Mouse (Mus musculus) forebrain, embryonic 10.5 days (tissue): ENCODE data around the gene Arhgap24. TPM values are rescaled to one million over a fixed set of nuclear protein-coding genes. Genes with fewer than 3 reads are reported as not detected.

ENCODE experiments used
- DNase-seq: peaks from one replicate; pipeline ENCODE4 v3.0.0-alpha.2; 2017; ENCODE audit warnings: low spot score; ENCODE audit errors: extremely low spot score
- H3K27ac ChIP-seq: fragments of 300-500 bp; sonication (generic); 2 replicates; pipeline ENCODE4 v1.5.1; 2016; ENCODE audit warnings: mild to moderate bottlenecking
- H3K27me3 ChIP-seq: fragments of 300-500 bp; sonication (generic); 2 replicates; pipeline ENCODE4 v1.6.1; 2016; ENCODE audit warnings: mild to moderate bottlenecking; ENCODE audit not compliant: poor library complexity, severe bottlenecking
- H3K36me3 ChIP-seq: fragments of 300-500 bp; sonication (generic); replicated peaks from 2 replicates; pipeline ENCODE4 v1.6.1; 2016; ENCODE audit warnings: mild to moderate bottlenecking, moderate library complexity
- H3K4me1 ChIP-seq: fragments of 300-500 bp; sonication (generic); 2 replicates; pipeline ENCODE4 v1.6.1; 2016
- H3K4me3 ChIP-seq: fragments of 300-500 bp; sonication (generic); 2 replicates; pipeline ENCODE4 v1.5.1; 2016; ENCODE audit warnings: mild to moderate bottlenecking, moderate library complexity
- H3K9me3 ChIP-seq: fragments of 300-500 bp; sonication (generic); 2 replicates; pipeline ENCODE4 v1.6.1; 2016; ENCODE audit warnings: mild to moderate bottlenecking, moderate library complexity
- WGBS: fragments of 180-500 bp; shearing (Covaris S2); methylation state at CpG from one replicate; pipeline ENCODE4 v1.1.7; 2016; 5-methylcytosine and 5-hydroxymethylcytosine counted together
- polyA plus RNA-seq: library from polyadenylated mRNA; unstranded; fragments of >200 nt; fragmentation: Nextera tagmentation; extraction: Ambion mirVana; gene quantifications from 2 replicates; pipeline ENCODE4 v1.2.1, GENCODE M21; 2016

Arhgap24 gene
- polyA plus RNA-seq, 1 experiment from 2014 or later = 2.5 TPM

- Histone ChIP-seq H3K27me3 (no peaks in the 10 kb centered on the region), H3K27ac (no peak overlapping the region), H3K4me1 (no peaks in the 10 kb centered on the region), H3K36me3 (no peaks in the 10 kb centered on the region), H3K4me3 (no peak overlapping the region), H3K9me3 (no peaks in the 10 kb centered on the region)
- no peak for DNase-seq
- 95% methylated on average over 6 of the region's 6 CpGs for WGBS
Measured at GRCm38 (mm10) chr5:102615249-102615648, 134.1 kb downstream of the Arhgap24 start.

- no peaks in the 10 kb centered on the region for H3K9me3 ChIP-seq
- H3K4me1 ChIP-seq = no peaks in the 10 kb centered on the region
- no peak overlapping the region for H3K4me3 ChIP-seq
- WGBS = 83% methylated on average over 1 of the region's 1 CpGs
- no peaks in the 10 kb centered on the region for H3K27me3 ChIP-seq
- DNase-seq = no peak
- no peak overlapping the region for H3K27ac ChIP-seq
- no peaks in the 10 kb centered on the region for H3K36me3 ChIP-seq
Measured at GRCm38 (mm10) chr5:102621036-102621435, 139.8 kb downstream of the Arhgap24 start.

DNA sequence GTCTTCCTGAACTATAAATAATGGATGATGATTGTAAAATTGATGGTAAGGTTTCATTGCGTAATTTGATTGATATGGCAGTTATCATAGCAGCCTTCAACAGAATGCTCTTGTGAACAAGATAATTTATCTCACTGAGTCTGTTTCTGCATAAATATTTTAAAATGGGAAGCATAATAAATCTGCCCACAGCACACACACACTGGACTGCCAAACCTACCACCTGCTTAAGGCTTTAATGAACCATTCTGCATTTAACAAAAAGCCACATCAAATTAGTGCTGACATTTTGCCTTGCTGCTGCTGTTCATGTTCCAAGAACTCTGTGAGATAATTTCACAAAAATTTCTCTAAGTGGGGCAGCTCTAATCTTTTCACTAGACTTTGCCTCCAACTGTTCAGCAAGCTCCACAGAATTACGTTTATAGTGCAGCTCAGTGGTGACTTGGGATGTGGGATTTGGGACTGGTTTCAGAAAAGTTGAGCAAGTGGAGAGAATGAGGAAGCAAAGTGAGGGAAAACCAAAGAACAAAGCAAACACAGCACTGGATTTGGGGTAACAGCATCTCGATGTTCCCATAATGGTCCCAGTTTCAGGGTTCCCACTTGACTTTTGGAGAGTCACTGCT is 142.7 kb downstream of the Arhgap24 start:
- WGBS = 92% methylated on average over 3 of the region's 3 CpGs
- Histone ChIP-seq H3K27me3 (no peaks in the 10 kb centered on the region), H3K4me3 (no peak overlapping the region), H3K36me3 (no peaks in the 10 kb centered on the region), H3K4me1 (no peaks in the 10 kb centered on the region), H3K27ac (no peak overlapping the region), H3K9me3 (no peaks in the 10 kb centered on the region)
- no peak for DNase-seq

DNA sequence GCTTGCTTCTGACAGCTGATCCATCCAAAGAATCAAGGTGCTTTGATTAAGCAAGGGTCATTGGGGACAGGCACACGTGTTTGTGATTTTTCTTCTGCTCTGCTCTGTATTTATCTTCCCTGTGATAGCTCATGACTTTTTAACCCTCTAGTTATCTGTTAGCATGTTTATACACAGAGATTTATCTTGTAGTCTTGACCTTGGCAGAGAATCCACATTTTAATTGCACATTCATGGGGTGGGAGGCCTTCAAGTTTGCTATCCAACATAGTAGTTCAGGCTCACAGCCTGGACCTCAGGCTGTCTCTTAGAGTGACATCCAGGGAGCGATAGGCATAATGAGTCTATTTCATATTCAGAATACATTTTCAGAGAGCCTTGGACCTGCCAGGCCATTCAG is 145.5 kb downstream of the Arhgap24 start:
- no peaks in the 10 kb centered on the region for H3K36me3 ChIP-seq
- no peak overlapping the region for H3K27ac ChIP-seq
- H3K27me3 ChIP-seq = no peaks in the 10 kb centered on the region
- DNase-seq = no peak
- no peaks in the 10 kb centered on the region for H3K4me1 ChIP-seq
- no peaks in the 10 kb centered on the region for H3K9me3 ChIP-seq
- 88% methylated on average over 2 of the region's 2 CpGs for WGBS
- no peak overlapping the region for H3K4me3 ChIP-seq

GRCm38 (mm10) chr5:102629362-102629771 is 148.2 kb downstream of the Arhgap24 start:
- H3K4me3 ChIP-seq = no peak overlapping the region
- no peaks in the 10 kb centered on the region for H3K4me1 ChIP-seq
- H3K36me3 ChIP-seq = no peaks in the 10 kb centered on the region
- 88% methylated on average over 11 of the region's 11 CpGs for WGBS
- no peaks in the 10 kb centered on the region for H3K9me3 ChIP-seq
- DNase-seq = no peak
- H3K27me3 ChIP-seq = no peaks in the 10 kb centered on the region
- no peak overlapping the region for H3K27ac ChIP-seq

- Histone ChIP-seq H3K36me3 (no peaks in the 10 kb centered on the region), H3K27ac (no peak overlapping the region), H3K4me1 (no peaks in the 10 kb centered on the region), H3K4me3 (no peak overlapping the region), H3K9me3 (no peaks in the 10 kb centered on the region), H3K27me3 (no peaks in the 10 kb centered on the region)
- no peak for DNase-seq
- 90% methylated on average over 4 of the region's 4 CpGs for WGBS
Measured at GRCm38 (mm10) chr5:102635591-102635990, 154.4 kb downstream of the Arhgap24 start.

GRCm38 (mm10) chr5:102639782-102640559 is 158.8 kb downstream of the Arhgap24 start:
- H3K27ac ChIP-seq = no peak overlapping the region
- no peak overlapping the region for H3K4me3 ChIP-seq
- H3K27me3 ChIP-seq = no peaks in the 10 kb centered on the region
- H3K36me3 ChIP-seq = no peaks in the 10 kb centered on the region
- WGBS = 73% methylated on average over 7 of the region's 7 CpGs
- no peak for DNase-seq
- no peaks in the 10 kb centered on the region for H3K4me1 ChIP-seq
- H3K9me3 ChIP-seq = no peaks in the 10 kb centered on the region

- Histone ChIP-seq H3K27me3 (no peaks in the 10 kb centered on the region), H3K36me3 (no peaks in the 10 kb centered on the region), H3K4me3 (no peak overlapping the region), H3K9me3 (no peaks in the 10 kb centered on the region), H3K27ac (no peak overlapping the region), H3K4me1 (no peaks in the 10 kb centered on the region)
- 92% methylated on average over 7 of the region's 7 CpGs for WGBS
- DNase-seq = no peak
Measured at GRCm38 (mm10) chr5:102643364-102643763, 162.2 kb downstream of the Arhgap24 start.

- Histone ChIP-seq H3K9me3 (no peaks in the 10 kb centered on the region), H3K4me3 (no peak overlapping the region), H3K27ac (no peak overlapping the region), H3K36me3 (no peaks in the 10 kb centered on the region), H3K4me1 (no peaks in the 10 kb centered on the region), H3K27me3 (no peaks in the 10 kb centered on the region)
- DNase-seq = no peak
- 87% methylated on average over 4 of the region's 4 CpGs for WGBS
Measured at GRCm38 (mm10) chr5:102643820-102644219, 162.6 kb downstream of the Arhgap24 start.

DNA sequence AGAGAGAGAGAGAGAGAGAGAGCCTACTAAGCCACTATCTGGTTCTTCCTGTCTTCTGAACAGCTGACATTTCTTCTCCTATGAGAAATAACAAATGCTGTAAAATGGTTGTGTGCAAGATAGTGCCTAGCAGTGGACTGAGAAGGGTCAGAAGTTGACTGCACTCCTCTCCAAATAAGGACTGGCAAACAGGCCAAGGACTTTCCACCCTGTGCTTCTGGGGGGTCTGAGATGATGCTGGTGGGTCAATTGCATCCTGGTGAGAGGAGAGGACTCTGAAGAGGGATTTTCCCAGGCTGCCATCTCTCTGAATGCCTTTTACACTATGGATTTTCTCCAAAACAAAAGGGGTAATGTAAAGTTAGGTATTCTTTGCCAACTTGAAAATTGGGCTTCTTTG is 177.9 kb downstream of the Arhgap24 start:
- Histone ChIP-seq H3K4me1 (peaks cover 14% of the 10 kb centered on the region), H3K27me3 (no peaks in the 10 kb centered on the region), H3K27ac (no peak overlapping the region), H3K36me3 (no peaks in the 10 kb centered on the region), H3K9me3 (no peaks in the 10 kb centered on the region), H3K4me3 (no peak overlapping the region)
- DNase-seq = no peak

DNA sequence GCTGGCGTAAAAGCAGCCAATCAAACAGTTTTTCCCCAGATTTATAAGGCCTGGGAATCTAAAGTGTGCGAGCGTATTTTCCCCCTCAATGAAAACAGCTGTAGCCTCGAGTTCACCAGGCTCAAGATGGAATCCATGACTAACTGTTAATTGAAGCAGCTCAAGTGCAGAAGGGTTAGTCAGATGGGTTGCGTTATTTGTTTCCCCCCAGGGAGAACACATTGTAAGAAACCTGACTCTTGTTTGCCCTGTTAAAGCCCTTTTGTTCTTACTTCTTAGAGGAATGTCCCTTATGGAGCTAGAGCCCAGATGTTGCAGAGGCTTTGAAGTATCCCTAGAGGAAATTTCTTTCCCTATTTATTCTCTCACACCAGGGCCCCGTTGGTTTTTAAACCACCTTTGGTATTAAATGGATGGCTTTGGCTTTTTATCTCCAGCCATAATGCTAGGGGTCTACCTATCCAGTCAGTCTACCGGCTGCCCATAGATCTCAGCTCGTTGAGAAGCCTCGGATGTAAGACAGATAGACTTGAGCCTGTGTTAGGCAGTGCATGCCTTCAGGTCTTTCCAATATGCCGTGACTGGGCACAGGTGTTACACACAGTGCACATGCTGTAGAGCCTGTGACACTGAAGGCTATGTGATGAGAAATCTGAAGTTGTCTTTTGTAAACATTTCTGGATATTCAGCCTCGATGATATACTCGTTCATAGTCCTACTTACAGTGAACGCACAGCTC is 184.0 kb downstream of the Arhgap24 start:
- Histone ChIP-seq H3K27ac (no peak overlapping the region; the same call in 1 of the 2 replicates), H3K4me3 (no peak overlapping the region), H3K4me1 (peaks cover 10% of the 10 kb centered on the region), H3K9me3 (no peaks in the 10 kb centered on the region), H3K27me3 (no peaks in the 10 kb centered on the region), H3K36me3 (no peaks in the 10 kb centered on the region)
- DNase-seq = peak; percentile 25
- 52% methylated on average over 13 of the region's 13 CpGs for WGBS

- Histone ChIP-seq H3K4me1 (peaks cover 10% of the 10 kb centered on the region), H3K36me3 (no peaks in the 10 kb centered on the region), H3K27me3 (no peaks in the 10 kb centered on the region), H3K9me3 (no peaks in the 10 kb centered on the region), H3K27ac (no peak overlapping the region), H3K4me3 (no peak overlapping the region)
- 95% methylated on average over 3 of the region's 3 CpGs for WGBS
- no peak for DNase-seq
Measured at GRCm38 (mm10) chr5:102666886-102667285, 185.7 kb downstream of the Arhgap24 start.
